Mouse (Mus musculus) olfactory bulb, adult 2 months (tissue): ENCODE results near the gene Socs1.

Source experiments
- CTCF ChIP-seq: fragments of 200-500 bp; IDR thresholded peaks from 2 replicates; pipeline ENCODE4 v1.5.1; 2012; ENCODE audit warnings: low read depth, mild to moderate bottlenecking, low read length, moderate library complexity; ENCODE audit not compliant: insufficient read depth
- POLR2A ChIP-seq: fragments of 200-500 bp; IDR thresholded peaks from 2 replicates; pipeline ENCODE4 v1.6.1; 2012; ENCODE audit warnings: mild to moderate bottlenecking, low read depth, low read length, moderate library complexity; ENCODE audit not compliant: insufficient read depth

DNA sequence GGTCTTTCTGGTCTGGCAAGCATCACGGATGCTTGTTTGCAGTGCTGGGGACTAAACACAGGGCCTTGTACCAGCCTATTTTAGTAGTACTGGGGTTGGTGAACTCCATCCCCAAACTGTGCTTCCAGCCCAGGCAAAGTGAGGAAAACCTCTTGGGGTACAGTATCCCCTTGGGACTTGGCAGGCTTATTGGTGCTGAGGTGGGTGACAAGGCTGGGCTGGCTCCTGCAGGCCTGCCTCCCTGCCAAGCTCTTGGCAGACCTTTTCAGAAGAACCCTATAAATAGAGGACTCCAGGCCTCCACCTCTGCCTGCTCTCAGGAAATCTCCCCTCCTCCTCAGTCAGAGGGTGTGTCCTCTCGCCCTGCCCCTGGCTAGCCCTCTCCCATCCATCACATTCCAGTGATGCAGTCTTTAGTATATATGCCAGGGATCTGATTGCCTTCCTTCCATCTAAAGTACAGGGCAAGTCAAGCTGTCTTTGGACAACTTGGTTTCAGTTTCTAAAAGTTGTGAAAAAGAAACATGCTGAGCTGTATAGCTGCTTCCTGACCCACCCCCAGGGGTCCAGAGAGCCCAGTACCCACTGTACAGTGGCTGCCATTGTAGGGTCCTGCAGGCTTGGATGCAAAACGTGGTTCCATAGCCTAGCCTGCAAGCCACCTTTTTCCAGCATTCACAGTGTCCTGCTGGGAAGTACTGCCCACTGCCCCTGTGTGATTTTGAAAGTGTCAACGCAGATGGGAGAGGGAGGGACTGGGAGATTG is 1.6 kb upstream of the Socs1 start:
- TF ChIP-seq CTCF = no peak
- no peak for TF ChIP-seq POLR2A
